Mouse (Mus musculus) embryo, embryonic 10.5 days (tissue): ENCODE data around the gene Olfr1229.

Source experiments
- DNase-seq: peaks from one replicate; pipeline ENCODE4 v3.0.0-alpha.2; 2015; ENCODE audit warnings: low spot score

The Olfr1229 gene

DNA sequence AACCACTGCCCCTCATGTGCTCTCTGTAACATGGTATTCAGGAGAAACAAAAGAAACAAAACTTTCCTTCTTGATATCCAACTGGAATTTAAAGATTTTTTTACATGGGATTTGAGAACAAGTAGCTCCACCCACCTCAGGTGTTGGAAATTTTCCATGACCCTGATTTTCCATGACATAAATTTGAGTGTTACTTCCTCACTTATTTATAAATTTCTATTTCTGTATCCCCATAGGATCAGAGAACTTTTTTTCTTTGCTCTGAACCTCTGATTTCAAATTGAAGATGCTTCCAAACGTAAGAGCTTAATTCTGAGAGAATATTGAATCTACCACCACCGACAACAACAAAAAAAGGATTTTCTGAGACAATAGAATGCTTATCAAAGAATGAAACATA is at the start of gene Olfr1229:
Gene Olfr1229, minus strand, starts transcription at position 101 of the 400 bp plus-strand sequence.
- DNase-seq = no peak

- DNase-seq = no peak
These were observed 41.8 kb upstream of the Olfr1229 start, which contains the start of gene Olfr1232 for GRCm38 (mm10) chr2:89329575-89329974. Gene Olfr1232 (minus strand): TSS chr2:89329675.

- no peak for DNase-seq
These were observed 19.2 kb upstream of the Olfr1229 start, which contains the start of gene Olfr1231 for GRCm38 (mm10) chr2:89306974-89307373. Gene Olfr1231 (minus strand): TSS chr2:89307074.

DNA sequence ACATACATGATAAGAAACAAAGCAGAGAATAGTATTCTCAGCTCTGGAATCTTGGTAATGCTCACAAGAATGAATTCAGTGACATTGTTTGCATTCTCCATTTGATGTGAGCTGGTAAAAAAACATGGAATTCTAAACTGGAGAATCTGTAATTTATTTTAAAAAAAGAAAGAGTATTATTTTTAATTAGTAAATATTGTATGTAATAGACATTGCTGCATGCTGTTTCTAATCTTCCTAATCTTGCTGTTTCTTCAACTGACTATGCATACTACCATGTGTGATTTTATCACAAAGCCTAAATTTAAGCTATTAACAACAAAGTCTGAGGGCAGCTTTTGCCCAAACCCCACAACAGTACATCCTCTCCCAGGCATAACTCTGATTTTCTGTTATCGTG is 9.4 kb upstream of the Olfr1229 start, which contains the start of gene Olfr1230:
Gene Olfr1230, minus strand, starts transcription at position 101 of the 400 bp plus-strand sequence.
- DNase-seq = no peak

DNA sequence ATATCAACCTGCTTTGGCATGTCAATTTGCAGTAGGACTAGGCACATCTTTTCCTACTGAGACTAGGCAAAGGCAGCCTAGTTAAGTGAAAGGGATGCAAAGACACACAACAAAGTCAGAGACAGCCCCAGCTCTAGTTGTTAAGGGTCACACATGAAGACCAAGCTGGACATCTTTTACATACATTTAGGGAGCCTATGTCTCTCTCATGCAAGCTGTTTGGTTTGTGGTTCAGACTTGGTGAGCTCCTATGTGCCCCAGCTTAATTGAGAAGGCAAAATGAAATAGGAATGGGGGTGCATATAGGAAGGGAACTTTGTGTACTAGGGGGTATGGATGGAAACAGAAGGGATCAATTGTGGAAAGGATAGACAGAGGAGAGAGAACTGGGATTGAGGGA is 33.9 kb downstream of the Olfr1229 start, which contains the start of gene Olfr1228:
Gene Olfr1228, minus strand, starts transcription at position 101 of the 400 bp plus-strand sequence.
- DNase-seq = no peak
